Mouse (Mus musculus) lung, postnatal 4 days (tissue): ENCODE data around the gene Wwp2.

ENCODE experiments used
- DNase-seq, 2 experiments: peaks; one replicate each; pipeline ENCODE4 v3.0.0; 2021

The Wwp2 gene

GRCm38 (mm10) chr8:107571486-107572135 is 135.4 kb downstream of the Wwp2 start:
- peak in 1 of 2 experiments; percentile 9 for DNase-seq

- DNase-seq: peak; percentile 61 to 76
Measured at GRCm38 (mm10) chr8:107572497-107572896, 136.3 kb downstream of the Wwp2 start.

- peak in 1 of 2 experiments; percentile 6 for DNase-seq
Measured at GRCm38 (mm10) chr8:107574771-107575170, 138.6 kb downstream of the Wwp2 start.

GRCm38 (mm10) chr8:107576702-107577101 is 140.5 kb downstream of the Wwp2 start:
- DNase-seq: peak; percentile 72 to 90

GRCm38 (mm10) chr8:107577640-107578039 is 141.5 kb downstream of the Wwp2 start:
- DNase-seq: peak in 1 of 2 experiments; percentile 11

- peak in 1 of 2 experiments; percentile 6 for DNase-seq
Measured at GRCm38 (mm10) chr8:107578132-107578531, 142.0 kb downstream of the Wwp2 start.

- peak in 1 of 2 experiments; percentile 8 for DNase-seq
Measured at GRCm38 (mm10) chr8:107578541-107578940, 142.4 kb downstream of the Wwp2 start.

GRCm38 (mm10) chr8:107580879-107581278 is 144.7 kb downstream of the Wwp2 start:
- DNase-seq: peak in 1 of 2 experiments; percentile 15

- DNase-seq: no peak
Measured at GRCm38 (mm10) chr8:107581536-107581935, 145.4 kb downstream of the Wwp2 start.

- no peak for DNase-seq
Measured at GRCm38 (mm10) chr8:107582136-107582535, 146.0 kb downstream of the Wwp2 start.

GRCm38 (mm10) chr8:107587429-107587994 is 151.3 kb downstream of the Wwp2 start:
- DNase-seq: no peak

- peak; percentile 95 to 96 for DNase-seq
Measured at GRCm38 (mm10) chr8:107587995-107588780, 152.0 kb downstream of the Wwp2 start, which contains the start of gene Psmd7. Psmd7 (minus strand) TSS chr8:107588464.

GRCm38 (mm10) chr8:107593967-107594729 is 158.0 kb downstream of the Wwp2 start:
- DNase-seq: no peak

GRCm38 (mm10) chr8:107594817-107595216 is 158.7 kb downstream of the Wwp2 start:
- no peak for DNase-seq

- DNase-seq: no peak
Measured at GRCm38 (mm10) chr8:107597731-107598130, 161.6 kb downstream of the Wwp2 start.

- no peak for DNase-seq
Measured at GRCm38 (mm10) chr8:107599691-107600090, 163.5 kb downstream of the Wwp2 start.

- peak; percentile 32 to 71 for DNase-seq
Measured at GRCm38 (mm10) chr8:107603026-107603425, 166.9 kb downstream of the Wwp2 start.
